In genomic region chr12:84384644-84385081, GRCm38 (mm10) we compare ENCODE assay signal across 8 mouse cellular contexts. TPM values are rescaled to one million over a fixed set of nuclear protein-coding genes. Genes with fewer than 3 reads are reported as not detected.
A peak's percentile ranks its signal among the peaks of the same experiment; 100 is the strongest.
DNase-seq lines count a peak whose midpoint lies in the region; ATAC-seq and TF ChIP-seq lines count a peak whose summit lies in the region.

No protein-coding gene starts in this region.

- 38% methylated on average over 5 of the region's 5 CpGs for WGBS in cerebellum, adult 2 months
- 24% methylated on average over 5 of the region's 5 CpGs for WGBS in heart, embryonic 16.5 days
- 39% methylated on average over 5 of the region's 5 CpGs for WGBS in lung, adult 2 months

- intact Hi-C loops in left cerebral cortex, postnatal 36 days (cut with DNase I): no loop called here

- no peak for TF ChIP-seq POLR2A in cerebellum, adult 2 months (IDR thresholded peaks at IDR 0.05; ENCODE audit: borderline replicate concordance, insufficient read depth, low read length)
- no peak for TF ChIP-seq POLR2A in lung, adult 2 months (IDR thresholded peaks at IDR 0.05; ENCODE audit: borderline replicate concordance, extremely low read depth, low read depth, low read length)

- H3K9ac ChIP-seq in heart, embryonic 16.5 days (ENCODE audit: low read length): peak overlapping the region; percentile 45; the same call in 1 of the 2 replicates

- no peak for TF ChIP-seq CTCF in cerebellum, adult 2 months (IDR thresholded peaks at IDR 0.05; ENCODE audit: borderline replicate concordance, insufficient read depth, low read depth, low read length)
- no peak for TF ChIP-seq CTCF in lung, adult 2 months (IDR thresholded peaks at IDR 0.05; ENCODE audit: insufficient read depth, low read length)

- H3K36me3 ChIP-seq in heart, embryonic 16.5 days (ENCODE audit: control insufficient read depth, insufficient read depth): peaks cover 3% of the 10 kb centered on the region

- 0 out of 2 replicates have a peak overlapping the region, but pooled peaks have one; percentile 17 for H3K4me2 ChIP-seq in heart, embryonic 16.5 days (ENCODE audit: low read depth, low read length)

- no peaks in the 10 kb centered on the region for H3K27me3 ChIP-seq in cerebellum, adult 2 months (ENCODE audit: control insufficient read depth, insufficient read depth, low read length)
- H3K27me3 ChIP-seq in heart, embryonic 16.5 days (ENCODE audit: control insufficient read depth, insufficient read depth, low read length): no peaks in the 10 kb centered on the region

- ATAC-seq in heart, embryonic 16.5 days (replicated peaks; ENCODE audit: extremely low read depth, insufficient read depth, low FRiP score): peak; percentile 82
- ATAC-seq in cerebellum, adult (ENCODE audit: insufficient number of reproducible peaks, low FRiP score, low TSS enrichment): no peak

- no peak overlapping the region for H3K27ac ChIP-seq in cerebellum, adult 2 months (ENCODE audit: insufficient read depth, low read length)
- H3K27ac ChIP-seq in heart, embryonic 16.5 days (ENCODE audit: low read length): peak overlapping the region; percentile 91

- peak; percentile 19 to 30 for DNase-seq in cerebellum, postnatal 14 days
- no peak for DNase-seq in cerebellum, adult 2 months
- peak; percentile 83 for DNase-seq in Muller cell, postnatal 12 days (ENCODE audit: inconsistent ontology term)
- DNase-seq in lung, adult 2 months: peak; percentile 32
- no peak for DNase-seq in left cerebral cortex, postnatal 36 days (ENCODE audit: low spot score in 2 of 2)
- no peak for DNase-seq in layer of hippocampus, adult 9-11 months

- no peaks in the 10 kb centered on the region for H3K9me3 ChIP-seq in heart, embryonic 16.5 days (replicated peaks; ENCODE audit: control insufficient read depth, low read length)

- no peaks in the 10 kb centered on the region for H3K4me1 ChIP-seq in cerebellum, adult 2 months (ENCODE audit: control insufficient read depth, insufficient read depth, low read length)
- peaks cover 29% of the 10 kb centered on the region for H3K4me1 ChIP-seq in heart, embryonic 16.5 days (ENCODE audit: control insufficient read depth, insufficient read depth, low read length)
- peaks cover 11% of the 10 kb centered on the region for H3K4me1 ChIP-seq in lung, adult 2 months (ENCODE audit: control insufficient read depth, insufficient read depth, low read length)

- no peak overlapping the region for H3K4me3 ChIP-seq in cerebellum, adult 2 months (replicated peaks; ENCODE audit: insufficient read depth, low read depth, low read length)
- no peak overlapping the region for H3K4me3 ChIP-seq in heart, embryonic 16.5 days (ENCODE audit: low read length)
- H3K4me3 ChIP-seq in lung, adult 2 months (replicated peaks; ENCODE audit: extremely low read depth, low read depth, low read length): no peak overlapping the region

RNA-seq across cellular contexts. Expression of gene Fam161b, which starts 23.0 kb away (rescaled TPM):
- 10.8 and 10.9 TPM in 2 replicates for polyA plus RNA-seq in cerebellum, adult 2 months (2012; rRNA removed)
- polyA plus RNA-seq in heart, embryonic 16.5 days (2015; fragmentation: Nextera tagmentation; extraction: Ambion mirVana): 8.1 and 8.2 TPM in 2 replicates
- polyA plus RNA-seq in lung, adult 2 months (2012; rRNA removed): 1.9 and 2.5 TPM in 2 replicates
- total RNA-seq in left cerebral cortex, postnatal 36 days (2021): 10 to 100 TPM; 11.7 to 13.2 TPM

RNA-seq across cellular contexts. Expression of gene Coq6, which starts 23.2 kb away (rescaled TPM):
- 39.9 and 45.0 TPM in 2 replicates for polyA plus RNA-seq in cerebellum, adult 2 months (2012; rRNA removed)
- polyA plus RNA-seq in heart, embryonic 16.5 days (2015; fragmentation: Nextera tagmentation; extraction: Ambion mirVana): 94.2 and 95.2 TPM in 2 replicates
- 23.7 and 31.8 TPM in 2 replicates for polyA plus RNA-seq in lung, adult 2 months (2012; rRNA removed)
- 10 to 100 TPM; 25.1 to 29.4 TPM for total RNA-seq in left cerebral cortex, postnatal 36 days (2021)

RNA-seq across cellular contexts. Expression of gene Entpd5, which starts 24.2 kb away (rescaled TPM):
- 26.2 and 29.0 TPM in 2 replicates for polyA plus RNA-seq in cerebellum, adult 2 months (2012; rRNA removed)
- polyA plus RNA-seq in heart, embryonic 16.5 days (2015; fragmentation: Nextera tagmentation; extraction: Ambion mirVana): 37.1 and 38.9 TPM in 2 replicates
- polyA plus RNA-seq in lung, adult 2 months (2012; rRNA removed): 5.5 and 11.5 TPM in 2 replicates
- total RNA-seq in left cerebral cortex, postnatal 36 days (2021): 10 to 100 TPM; 24.0 to 25.4 TPM

RNA-seq across cellular contexts. Expression of gene Bbof1, which starts 24.2 kb away (rescaled TPM):
- 4.3 and 4.4 TPM in 2 replicates for polyA plus RNA-seq in cerebellum, adult 2 months (2012; rRNA removed)
- 2.5 and 2.6 TPM in 2 replicates for polyA plus RNA-seq in heart, embryonic 16.5 days (2015; fragmentation: Nextera tagmentation; extraction: Ambion mirVana)
- 0.54 and 0.73 TPM in 2 replicates for polyA plus RNA-seq in lung, adult 2 months (2012; rRNA removed)
- 1 to 10 TPM; 4.6 to 9.0 TPM for total RNA-seq in left cerebral cortex, postnatal 36 days (2021)

RNA-seq across cellular contexts. Expression of gene Rnf113a2, which starts 32.3 kb away (rescaled TPM):
- 17.6 and 20.2 TPM in 2 replicates for polyA plus RNA-seq in cerebellum, adult 2 months (2012; rRNA removed)
- 21.1 and 25.1 TPM in 2 replicates for polyA plus RNA-seq in heart, embryonic 16.5 days (2015; fragmentation: Nextera tagmentation; extraction: Ambion mirVana)
- polyA plus RNA-seq in lung, adult 2 months (2012; rRNA removed): 3.8 and 5.4 TPM in 2 replicates
- total RNA-seq in left cerebral cortex, postnatal 36 days (2021): 10 to 100 TPM; 11.4 to 13.3 TPM

Comparison
In these comparisons a context has a peak if more than half of its experiments do, and no peak if none do; other contexts are left out.
1. DNase-seq: peak in cerebellum, postnatal 14 days (2 of 2), Muller cell, postnatal 12 days (single experiment) and lung, adult 2 months (single experiment); none in cerebellum, adult 2 months (0 of 2), left cerebral cortex, postnatal 36 days (0 of 2) and layer of hippocampus, adult 9-11 months (single experiment).